Mouse (Mus musculus) layer of hippocampus, adult 8-10 months (tissue): ENCODE results near the gene Rcan2. TPM values are rescaled to one million over a fixed set of nuclear protein-coding genes. Genes with fewer than 3 reads are reported as not detected.

ENCODE experiments used
- DNase-seq, 2 experiments: peaks; one replicate each; pipeline ENCODE4 v3.0.0; 2022; ENCODE audit warnings: low spot score in 2 of 2
- total RNA-seq, 4 experiments: library from RNA; stranded (reverse); gene quantifications; 2 replicates each; pipeline ENCODE4 v1.2.4; 2022

Gene Rcan2
- total RNA-seq, 4 experiments from 2014 or later: 96.1 to 102 (median 98.4) TPM

DNA sequence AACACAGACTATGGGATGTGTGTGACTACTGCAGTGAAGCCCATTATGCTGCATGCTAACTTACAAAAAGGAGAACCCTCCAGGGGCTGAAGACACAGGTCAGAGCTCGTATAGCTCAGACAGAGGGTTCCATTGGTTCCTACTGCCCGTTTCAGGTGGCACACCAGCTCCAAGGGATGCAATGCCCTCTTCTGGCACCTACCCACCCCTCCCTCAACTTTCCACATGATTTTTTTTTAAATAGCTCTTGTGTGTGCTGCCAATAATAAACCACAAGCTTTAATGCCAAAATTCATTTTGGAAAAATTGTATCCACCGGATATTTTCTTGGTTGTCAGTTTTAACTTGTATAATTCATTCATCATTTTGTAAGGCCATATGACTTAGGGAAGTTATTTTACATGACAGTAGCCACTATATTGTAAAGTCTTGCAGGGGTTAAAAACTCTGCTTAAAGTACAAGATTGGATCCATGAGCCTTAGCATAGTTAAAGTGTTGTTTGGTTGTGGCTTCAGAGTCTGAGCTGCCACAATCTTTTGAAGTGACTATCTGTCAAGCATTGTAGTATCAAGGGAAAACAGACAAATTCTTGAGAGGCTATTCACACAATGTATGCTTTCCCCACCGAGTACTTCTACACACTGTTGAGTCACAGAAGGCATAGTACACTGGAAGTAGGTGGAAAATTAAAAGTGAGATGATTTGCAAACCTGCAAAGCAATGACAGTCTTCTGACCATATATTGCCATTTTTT, 212.8 kb downstream of the Rcan2 start:
- DNase-seq: no peak

DNA sequence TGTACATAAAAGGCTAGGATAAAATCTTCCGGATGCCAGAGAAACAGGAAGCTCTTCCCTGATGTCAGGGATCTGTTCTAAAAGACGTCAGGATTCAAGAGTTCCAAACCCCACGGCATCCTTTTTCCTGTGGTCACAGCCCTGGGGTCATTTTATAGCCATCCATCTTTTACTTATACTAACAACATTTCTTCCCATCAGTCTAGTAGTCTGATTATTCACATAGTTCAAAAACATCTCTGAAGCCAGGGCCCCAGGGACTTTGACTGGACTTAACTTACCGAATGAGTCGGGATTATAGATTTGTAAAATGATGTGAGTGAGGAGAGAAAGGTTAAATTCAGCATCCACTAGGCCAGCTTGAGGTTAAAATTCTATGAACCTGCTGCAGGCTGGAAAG, 215.2 kb downstream of the Rcan2 start:
- DNase-seq: no peak

DNA sequence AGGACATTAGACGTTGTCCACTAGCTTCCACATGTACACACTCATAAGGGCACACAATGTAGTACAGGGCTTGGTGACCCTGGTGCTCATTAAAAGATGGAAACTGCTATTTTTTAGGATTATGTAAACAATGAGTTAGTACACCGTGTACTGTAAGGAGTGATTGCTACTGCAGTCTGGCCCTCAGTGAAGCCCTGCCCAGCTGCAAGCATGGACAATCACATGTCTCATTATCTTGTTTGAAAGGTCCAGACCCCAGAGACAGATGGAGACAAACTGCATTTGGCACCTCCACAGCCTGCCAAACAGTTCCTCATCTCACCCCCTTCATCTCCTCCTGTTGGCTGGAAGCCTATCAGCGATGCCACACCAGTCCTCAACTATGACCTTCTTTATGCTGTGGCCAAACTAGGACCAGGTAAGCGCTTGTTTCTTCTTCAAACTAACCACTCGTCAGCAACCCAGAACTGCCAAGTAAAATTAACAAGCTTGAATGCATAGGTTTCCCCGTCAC, 219.6 kb downstream of the Rcan2 start:
- DNase-seq: no peak

DNA sequence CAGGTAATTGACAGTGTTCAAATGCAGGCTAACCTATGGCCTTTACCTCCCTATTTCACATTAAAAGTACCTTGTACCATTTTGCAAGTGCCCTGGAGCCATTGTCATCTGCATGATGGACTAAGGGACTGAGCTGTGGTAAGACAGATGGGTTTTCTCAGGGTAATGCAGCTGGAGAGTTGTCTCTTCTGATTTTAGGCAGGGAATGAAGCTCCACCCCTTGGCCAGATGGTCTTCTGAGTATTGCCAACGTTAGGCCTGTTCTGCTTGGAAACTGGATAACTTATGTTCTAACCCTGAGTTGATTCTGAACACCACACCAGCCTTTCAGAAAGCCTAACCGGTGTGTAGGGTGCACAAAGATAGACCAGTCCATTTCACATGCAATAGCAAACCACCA, 222.7 kb downstream of the Rcan2 start:
- DNase-seq: no peak

DNA sequence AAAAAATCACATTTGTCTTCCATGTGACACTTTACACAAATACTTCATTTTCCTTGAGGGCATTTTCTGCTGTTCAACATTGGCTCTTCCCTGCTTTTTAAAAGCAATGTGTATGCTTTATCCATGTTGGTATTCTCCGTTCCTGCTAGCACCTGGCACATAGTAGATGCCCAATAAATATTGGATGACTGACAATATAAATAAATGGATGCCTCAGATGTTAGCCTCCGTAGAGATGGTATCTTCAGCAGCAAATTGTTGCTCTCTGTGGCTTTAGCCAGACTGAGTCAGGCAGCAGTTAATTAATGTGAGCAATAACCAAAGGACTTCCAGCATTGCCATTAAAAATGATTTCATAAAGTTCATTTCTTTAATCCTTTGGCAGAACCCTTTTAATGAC, 223.9 kb downstream of the Rcan2 start:
- no peak for DNase-seq

DNA sequence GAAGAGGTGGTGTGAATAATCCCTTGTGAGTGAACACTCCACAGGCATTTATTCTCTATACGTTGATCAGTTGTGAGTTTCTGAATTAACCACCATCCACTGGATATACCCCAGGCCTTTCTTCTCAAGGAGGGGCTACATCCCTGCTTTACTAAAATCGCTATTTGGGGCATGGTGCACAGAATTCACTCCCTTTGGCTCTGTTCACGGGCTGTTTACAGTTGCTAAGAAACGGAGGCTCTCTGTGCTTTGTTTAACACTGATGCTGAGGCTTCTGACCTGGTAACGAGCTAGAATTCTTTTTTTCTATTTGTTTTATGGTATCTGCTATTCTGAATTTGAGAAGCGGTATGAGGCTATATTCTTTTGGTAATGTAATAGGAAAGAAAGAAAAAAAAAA, 224.8 kb downstream of the Rcan2 start:
- no peak for DNase-seq

DNA sequence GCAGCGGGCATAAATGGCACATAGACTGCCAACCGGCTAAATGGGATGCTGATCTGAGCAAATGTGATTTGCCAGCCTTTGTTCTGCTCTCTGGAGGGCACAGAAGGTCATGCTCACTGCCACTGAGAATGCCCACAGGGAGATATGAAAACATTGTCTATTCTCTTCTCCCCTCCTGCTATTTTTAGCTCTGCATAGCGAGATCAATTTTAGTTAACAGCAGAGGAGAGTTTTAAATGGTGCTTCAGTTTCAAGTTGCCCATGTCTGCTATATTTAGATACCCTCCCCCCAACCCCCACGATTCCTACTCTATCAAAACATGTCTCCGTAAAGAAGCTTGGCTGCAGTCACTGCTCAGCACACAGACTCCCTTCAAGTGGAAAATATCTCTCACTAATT, 225.2 kb downstream of the Rcan2 start:
- DNase-seq: peak; percentile 29 to 42

DNA sequence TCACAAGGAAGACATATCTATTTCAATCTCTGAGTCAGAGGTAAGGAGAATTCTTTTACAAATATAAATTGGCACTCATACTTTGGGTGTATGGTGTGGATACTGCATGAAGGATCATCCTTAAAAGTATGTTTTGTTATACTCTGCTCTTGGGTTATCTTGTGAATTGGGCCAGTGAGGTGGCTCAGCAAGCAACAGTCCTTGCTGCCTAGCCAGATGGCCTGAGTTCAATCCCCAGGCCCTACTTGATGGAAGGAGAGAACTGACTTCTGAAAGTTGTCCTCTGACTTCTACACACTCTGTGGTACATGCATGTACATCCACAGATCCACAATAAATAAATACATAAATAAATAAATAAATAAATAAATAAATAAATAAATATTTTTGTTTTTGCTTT, 225.6 kb downstream of the Rcan2 start:
- no peak for DNase-seq

DNA sequence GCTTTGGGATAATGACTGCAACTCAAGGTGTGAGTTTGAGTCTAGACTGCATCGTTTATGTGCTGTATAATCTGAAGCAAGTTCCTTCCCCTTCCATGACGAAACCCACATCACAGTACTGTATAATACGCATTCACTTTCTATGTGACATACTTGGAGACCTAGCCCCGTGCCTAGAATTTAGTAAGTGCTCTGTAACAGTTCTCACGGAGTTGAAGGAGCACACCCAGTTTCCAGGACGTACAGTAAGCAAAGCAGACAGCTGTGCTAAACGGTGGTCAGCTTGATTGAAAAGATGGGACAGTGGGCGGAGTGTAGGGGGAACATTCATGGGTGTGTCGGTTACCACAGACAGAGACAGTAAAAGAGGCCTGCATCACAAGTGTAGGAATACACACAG, 226.2 kb downstream of the Rcan2 start:
- no peak for DNase-seq

DNA sequence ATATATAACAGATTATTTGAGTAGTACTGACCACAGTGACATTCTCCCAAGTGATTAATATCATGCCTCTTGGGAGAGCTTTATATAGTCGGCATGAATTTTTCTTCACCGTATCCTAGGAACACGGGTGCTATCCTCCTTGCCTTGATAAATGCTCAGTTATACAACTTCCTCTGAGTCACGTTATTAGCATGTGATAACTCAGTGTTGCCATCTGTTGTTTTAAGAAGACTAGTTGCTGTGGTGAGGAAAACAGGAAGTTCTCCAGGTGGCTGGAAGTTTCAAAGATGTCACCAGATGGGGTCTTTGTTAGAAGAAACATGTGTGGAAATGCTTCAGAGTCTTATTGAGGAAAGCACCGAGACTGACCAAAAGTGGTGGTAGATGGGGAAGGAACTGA, 228.5 kb downstream of the Rcan2 start:
- peak in 1 of 2 experiments; percentile 16 for DNase-seq

DNA sequence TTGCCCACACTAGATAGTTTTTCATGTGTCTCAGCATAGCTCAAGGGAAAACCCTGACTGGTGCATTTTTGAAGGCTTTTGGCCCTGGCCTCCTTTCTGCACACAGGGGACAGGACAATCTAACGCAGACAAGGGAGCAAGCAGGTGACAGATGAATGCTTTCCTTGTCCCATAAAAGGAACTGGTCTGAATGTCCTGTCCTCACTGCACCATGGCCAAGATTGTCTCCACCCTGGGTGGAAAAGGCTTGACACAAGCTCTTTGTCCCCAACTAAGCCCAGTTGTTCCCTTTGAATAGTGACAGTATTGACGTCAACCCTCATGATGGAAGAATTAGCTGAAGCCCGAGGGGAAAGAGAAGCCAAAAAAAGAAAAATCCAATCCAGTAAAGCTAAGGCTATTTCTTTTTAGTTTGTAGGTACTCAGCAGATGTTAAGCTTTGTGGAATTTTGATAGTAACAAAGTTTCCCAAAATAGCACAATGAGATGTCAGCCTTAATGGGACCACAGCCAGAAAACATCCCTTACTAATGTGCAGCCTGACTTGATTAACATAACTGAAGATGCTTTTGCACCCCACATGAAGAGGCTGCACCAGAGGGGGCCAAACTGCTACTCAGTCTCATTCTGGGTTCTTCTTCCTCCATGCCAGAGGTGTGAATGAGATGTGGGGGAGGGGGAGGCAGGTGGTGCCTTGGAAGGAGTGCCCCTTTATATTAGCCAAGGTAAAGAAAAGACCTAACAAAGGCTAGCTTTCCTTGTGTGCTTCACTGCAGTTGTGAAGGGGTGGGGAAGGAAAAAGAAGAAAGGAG, 229.8 kb downstream of the Rcan2 start:
- DNase-seq: peak; percentile 45 to 57

DNA sequence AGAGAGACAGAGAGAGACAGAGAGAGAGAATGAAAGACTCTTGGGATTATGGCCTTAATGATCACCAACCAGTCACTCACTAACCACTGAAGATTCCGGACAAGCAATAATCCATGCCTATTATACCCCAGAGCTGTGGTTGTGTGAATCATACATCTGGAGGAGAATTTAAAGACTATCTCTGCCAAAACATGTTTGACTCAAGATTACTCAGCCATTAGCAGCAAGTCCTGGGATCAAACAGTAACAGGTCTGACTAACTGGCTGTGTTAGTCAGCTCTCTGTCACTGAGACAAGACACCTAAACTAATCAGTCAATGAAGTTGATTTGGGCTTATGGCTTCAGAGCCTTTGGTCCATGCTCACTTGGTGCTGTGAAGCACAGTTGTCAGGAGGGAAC, 233.9 kb downstream of the Rcan2 start:
- DNase-seq: no peak

DNA sequence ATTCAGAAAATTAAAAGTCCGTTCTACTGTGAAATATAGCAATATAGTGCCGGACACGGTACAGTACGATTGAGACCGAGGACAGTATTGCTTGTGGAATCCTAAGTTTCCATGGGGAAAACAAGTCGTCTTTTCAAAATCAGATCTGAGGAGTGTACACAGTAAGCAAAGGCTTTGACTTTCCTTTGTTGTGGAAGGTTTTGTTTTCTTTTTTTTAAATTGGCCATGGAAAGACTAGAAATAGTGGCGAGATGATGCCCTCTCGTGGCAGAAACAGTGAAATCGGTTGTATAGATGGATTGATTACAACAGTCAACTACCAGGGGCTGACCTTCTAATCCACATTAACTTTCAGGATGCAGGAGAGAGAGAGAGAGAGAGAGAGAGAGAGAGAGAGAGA, 237.5 kb downstream of the Rcan2 start:
- DNase-seq: peak in 1 of 2 experiments; percentile 65

DNA sequence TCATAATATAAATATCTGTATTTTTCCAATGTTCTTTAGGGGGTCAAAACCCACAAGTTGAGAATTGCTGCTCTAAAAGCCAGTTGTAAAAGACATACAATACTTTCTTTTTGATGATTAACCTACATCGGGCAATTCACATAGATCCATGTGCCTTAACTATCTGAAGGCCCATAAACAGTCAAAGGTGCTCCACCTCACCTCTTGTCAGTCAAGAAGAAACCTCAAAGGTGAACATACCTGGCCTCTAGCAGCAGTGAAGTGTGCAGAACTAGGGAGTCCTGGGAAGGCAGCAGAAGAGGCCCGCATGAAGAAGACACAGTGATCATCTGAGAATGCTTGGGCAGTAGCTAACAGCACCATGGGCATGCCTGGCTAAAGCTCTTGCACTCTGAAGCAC, 239.3 kb downstream of the Rcan2 start:
- no peak for DNase-seq

DNA sequence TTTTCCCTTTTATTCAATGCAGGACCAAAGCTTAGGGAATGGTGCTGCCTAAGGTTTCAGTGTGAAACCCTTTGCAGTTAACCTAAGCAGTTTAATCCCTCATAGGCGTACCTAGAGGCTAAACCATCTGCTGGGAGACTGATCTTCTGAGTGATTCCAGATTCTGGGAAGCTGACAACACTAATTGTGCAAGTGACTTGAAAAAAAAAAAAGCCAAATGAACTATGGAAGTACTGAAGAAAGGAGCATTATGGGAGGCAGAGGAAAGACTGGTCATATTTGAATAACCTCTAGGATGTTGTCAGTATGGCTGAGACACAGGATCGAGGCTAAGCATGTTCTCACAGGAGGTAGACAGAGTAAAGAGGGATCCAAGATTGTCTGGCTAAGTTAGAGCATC, 241.2 kb downstream of the Rcan2 start:
- no peak for DNase-seq

DNA sequence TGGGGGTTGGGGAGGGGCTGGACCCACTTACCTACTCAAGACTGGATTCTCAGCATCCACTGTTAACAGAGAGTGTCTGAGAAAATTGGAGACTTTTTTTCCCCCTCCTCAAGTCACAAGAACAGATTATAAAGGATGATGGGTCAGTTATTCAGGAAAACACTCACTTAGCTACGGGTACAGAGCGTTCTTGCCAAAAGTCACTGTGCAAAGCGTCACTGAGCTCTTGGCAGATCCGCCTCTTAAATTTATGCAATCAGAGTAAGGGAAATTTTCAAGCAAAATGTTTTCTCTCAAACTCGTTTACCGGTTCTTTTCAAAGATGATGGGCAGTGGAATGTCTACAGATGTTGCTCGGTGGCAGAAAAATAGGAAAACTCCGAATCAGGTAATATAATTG, 241.7 kb downstream of the Rcan2 start:
- DNase-seq: no peak

DNA sequence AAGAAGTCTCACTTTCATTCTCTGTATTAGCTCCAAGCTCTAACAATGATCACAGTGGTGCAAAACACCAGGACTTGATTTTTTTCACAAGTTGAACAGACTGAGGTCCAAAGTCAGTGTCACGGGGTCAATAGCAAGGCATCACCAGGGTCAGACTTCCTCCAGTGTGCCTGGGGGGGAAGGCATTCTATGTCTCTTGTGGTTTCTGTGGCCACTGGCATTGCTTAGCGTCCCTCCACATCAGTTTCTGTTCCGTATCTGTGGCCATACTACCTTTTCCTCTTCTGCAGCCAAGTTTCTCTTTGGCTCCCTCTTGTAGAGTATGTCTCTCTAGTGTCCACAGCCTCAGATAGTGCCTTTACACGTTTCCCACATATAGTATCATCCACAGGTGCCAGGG, 252.3 kb downstream of the Rcan2 start:
- DNase-seq: no peak

DNA sequence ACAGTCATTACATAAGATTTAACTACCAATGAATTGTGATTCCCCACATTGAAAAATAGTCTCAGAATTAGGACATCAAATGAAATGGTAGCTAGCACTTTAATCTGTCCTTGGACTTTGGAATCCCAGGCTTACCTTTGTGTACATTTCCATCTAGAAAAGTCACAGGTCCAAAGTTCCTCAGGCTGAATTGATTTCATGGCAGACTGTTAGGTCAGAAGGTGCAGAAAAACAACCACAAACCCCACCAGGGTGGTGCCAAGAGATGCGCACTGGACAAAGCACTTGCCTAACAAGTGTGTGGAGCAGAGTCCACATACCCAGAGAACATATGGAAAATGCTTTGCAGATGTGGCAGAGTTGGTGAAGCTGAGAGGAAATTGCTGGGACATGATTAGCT, 256.0 kb downstream of the Rcan2 start:
- no peak for DNase-seq

DNA sequence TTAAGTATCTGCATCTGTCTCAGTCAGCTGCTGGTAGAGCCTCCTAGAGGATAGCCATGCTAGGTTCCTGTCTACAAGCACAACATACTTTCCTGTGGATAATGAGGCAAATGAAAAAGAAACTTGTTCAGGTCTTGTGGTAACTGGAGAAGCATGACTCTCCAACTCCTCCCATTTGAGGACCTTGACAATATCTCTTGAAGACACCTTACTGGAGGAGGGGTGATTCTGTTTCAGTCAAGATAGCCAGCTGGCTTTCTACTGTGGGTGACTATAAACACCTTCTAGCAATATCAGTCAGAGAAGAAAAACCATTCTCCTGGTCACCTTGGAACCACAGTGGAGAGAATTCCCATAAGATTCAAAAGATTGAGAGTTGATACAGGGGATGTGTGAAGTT, 257.0 kb downstream of the Rcan2 start:
- DNase-seq: no peak

DNA sequence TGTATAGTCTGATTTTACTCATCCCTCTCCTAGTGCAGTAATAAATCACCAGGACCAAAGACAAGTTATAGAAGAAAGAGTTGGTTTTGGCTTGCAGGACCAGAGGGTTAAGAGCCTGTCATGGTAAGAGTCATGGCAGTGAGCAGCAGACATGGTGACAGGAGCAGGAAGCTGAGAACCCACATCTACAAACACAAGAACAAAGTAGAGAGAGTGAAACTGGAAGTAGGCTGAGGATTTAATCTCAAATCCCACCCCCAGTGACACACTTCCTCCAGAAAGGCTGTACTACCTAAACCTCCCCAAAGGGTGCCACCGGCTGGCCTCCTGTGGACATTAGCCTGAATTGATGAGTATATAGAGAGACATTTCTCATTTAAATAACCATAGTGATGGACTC, 259.6 kb downstream of the Rcan2 start:
- DNase-seq: no peak

DNA sequence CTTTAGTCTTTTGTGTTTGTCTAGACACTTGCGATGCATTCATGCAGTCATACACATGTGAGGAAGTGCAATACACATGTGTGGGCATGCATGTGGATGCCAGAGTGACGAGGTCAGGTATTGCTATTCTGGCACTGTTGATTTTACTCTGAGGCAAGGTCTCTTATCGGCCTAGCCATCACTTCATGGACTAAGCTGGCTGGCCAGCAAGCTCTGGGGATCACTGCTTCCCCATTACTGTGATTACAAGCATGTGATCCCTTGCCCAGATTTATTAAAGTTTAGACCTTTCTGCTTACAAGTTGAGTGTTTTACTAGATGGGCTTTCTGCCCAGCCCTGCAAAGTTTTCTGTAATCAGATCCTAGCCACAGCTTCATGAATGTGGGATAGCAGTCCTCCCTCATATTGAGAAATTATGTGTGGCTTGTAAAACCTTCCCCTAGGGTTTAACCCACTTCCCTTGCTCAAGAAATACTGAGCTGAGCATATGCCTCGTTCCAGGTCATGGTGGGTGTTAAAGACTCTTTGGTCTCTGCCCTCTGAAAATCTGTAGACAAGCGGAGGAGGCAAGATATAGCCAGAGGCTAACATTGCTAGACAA, 260.2 kb downstream of the Rcan2 start:
- no peak for DNase-seq

DNA sequence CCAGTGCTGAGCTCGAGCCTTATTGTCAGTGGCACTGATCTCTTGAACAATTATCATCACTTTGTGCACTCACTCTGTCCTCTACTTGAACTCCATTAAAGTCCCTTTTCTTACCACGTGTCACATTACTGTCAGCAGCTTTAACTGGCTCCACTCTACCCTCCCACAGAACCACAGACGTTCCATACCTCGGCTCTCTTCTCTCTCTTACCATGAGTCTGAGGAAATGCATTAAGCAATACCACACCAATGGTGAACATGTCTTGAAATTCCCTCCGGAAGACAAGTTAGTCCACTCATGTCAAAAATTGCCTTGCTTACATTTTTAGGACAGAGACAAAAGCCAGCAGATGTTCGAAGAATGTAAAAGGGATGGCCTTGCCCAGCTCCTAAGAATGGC, 267.7 kb downstream of the Rcan2 start:
- DNase-seq: no peak
